Mouse (Mus musculus): ENCODE measurements around the gene Mst1r.

The Mst1r gene

GRCm38 (mm10) chr9:107906252-107906966, at the start of gene Mst1r:
Gene Mst1r, plus strand, starts transcription at chr9:107906873.
- peak; percentile 79 for DNase-seq

DNA sequence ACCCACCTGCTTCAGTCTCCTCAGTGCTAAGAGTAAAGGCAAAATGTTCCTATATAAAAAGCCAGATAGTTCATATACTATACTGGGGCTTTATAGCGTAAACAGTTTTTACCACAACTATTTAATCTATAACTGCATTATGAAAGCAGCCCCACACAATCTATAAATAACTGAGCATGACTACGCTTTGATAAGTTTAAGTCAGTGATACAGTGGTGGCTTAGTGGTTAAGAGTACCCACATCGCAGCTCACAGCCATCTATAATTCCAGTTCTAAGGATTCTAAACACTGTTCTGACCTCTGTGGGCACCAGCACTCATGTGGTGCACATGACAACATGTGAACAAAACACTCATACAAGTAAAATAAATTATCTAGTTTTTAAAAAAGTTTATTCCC, 48.3 kb upstream of the Mst1r start:
- DNase-seq = no peak

DNA sequence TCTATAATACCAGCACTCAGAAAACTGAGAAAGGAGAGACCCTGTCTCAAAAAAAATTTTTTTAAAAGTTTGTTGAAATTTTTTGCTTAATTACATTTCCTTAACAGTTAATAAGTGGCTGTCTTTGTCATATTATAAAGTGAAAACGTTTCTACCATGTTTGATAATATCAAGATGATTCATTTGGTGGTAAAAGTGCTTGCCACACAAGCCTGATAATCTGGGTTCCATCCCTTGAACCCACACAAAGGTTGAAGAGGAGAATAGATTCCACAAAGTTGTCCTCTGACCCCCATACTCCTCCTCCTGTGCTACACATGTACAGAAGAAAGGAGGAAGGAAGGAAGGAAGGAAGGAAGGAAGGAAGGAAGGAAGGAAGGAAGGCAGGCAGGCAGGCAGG, 42.2 kb upstream of the Mst1r start:
- DNase-seq = no peak

GRCm38 (mm10) chr9:107866081-107866480, 40.6 kb upstream of the Mst1r start:
- no peak for DNase-seq

- peak; percentile 96 for DNase-seq
Observed at GRCm38 (mm10) chr9:107872350-107873098, 34.1 kb upstream of the Mst1r start.

DNA sequence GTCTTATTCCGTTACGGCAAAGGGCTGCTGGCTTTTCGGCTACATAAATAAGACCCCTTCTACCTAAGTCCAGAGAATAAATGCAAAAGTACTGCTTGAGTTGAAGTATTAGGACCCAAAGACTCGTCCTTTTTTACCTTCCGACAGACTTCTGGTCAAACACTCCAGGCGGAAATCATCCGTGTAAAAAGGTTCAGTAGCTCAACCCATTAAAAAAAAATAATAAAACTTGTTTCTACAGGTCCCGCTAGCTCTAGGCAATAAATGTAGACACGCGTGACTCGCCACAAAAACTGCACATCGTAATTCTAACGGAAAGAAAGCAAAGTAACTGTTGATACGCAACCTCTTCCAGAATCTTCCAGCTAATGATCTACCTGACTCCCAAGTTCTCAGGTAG, 33.5 kb upstream of the Mst1r start, which contains the start of gene Rbm6:
Gene Rbm6, minus strand, starts transcription at position 101 of the 400 bp plus-strand sequence.
- no peak for DNase-seq

DNA sequence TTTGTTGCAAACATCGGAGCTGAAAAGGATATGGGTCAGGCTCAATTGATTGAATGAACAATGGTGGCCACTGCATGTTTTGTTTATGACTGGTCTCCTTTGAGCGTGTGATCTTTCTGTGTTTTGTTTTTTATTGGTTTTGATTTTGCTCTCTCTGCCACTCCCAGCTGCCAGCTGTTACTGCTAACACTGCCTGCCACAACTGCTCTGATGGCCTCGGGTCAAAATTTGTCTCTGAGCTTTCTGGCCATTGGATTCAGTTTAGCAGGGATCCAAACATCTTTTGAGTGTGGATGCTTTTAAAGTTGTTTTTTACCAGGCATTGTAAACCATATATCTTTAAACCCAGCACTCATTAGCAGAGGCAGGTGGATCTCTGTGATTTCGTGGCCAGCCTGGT, 26.3 kb upstream of the Mst1r start:
- DNase-seq = no peak

GRCm38 (mm10) chr9:107887804-107888266, 18.8 kb upstream of the Mst1r start, which contains the start of gene Mon1a:
Gene Mon1a, plus strand, starts transcription at chr9:107888151.
- peak; percentile 96 for DNase-seq

DNA sequence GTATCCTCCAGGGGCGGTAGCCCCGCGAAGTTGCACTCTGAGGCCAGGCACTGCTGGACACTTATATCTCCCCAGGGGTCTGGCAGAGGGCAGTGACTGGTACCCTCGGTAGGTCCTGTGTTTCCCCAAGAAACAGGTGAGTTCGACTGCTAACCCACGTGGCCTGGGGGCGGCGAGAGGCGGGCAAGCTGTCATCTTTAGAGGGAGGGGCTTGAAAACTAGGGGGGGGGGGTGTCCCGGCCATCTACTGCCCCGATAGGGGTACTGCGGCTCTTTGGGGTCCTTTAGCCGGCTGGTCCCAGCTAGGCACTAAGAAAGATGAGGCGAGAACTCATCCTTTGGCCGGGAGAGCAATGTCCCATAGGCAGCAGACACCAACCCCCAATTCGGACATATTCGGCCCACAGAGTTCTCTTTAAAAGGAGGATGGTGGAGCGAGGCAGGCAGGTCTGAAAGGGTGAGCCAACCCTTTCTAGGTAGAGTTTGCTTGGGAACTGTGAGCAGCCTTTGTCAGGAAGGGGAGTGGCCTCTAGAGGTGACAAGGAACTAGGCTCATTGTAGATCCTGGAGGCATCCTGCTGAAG, 18.3 kb upstream of the Mst1r start:
- peak; percentile 42 for DNase-seq

- DNase-seq = no peak
Observed at GRCm38 (mm10) chr9:107890260-107890659, 16.4 kb upstream of the Mst1r start.

DNA sequence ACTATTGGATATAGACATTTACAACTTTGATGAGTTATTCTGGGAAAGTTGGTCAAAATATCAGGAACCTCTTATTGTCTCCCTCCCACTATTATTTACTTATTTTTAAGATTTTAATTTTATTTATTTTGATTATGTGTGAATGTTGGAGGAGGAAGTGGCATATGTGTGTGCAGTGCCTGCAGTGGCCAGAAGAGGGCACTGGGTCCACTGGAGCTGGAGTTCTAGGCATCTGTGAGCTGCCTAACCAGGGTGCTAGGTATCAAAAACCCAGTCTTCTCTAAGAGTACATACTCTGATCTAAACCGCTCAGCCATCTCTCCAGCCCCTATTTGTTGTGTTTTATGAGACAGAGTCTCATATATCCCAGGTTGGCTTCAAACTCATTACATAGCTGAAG, 15.7 kb upstream of the Mst1r start:
- DNase-seq = peak; percentile 19

DNA sequence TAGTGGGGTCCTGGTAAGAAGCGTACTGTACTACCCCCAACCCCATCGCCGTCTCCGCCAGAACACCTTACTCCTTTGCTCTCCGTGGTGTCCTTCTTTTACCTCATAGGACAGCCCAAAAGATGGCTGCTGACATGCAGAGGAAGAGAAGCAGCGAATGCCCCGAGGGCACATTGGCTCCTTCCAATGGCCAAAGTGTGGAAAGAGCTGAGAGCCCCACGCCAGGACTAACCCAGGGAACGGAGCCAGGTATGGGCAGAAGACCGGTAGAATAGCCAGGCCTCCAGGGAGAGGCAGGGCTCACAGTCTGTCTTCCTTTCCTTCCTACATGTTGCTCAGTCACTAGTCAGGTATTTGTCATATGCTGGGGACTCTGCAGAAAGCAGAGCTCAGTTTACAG, 8.1 kb upstream of the Mst1r start:
- DNase-seq = no peak

- DNase-seq = no peak
Observed at GRCm38 (mm10) chr9:107899855-107900254, 6.8 kb upstream of the Mst1r start.

DNA sequence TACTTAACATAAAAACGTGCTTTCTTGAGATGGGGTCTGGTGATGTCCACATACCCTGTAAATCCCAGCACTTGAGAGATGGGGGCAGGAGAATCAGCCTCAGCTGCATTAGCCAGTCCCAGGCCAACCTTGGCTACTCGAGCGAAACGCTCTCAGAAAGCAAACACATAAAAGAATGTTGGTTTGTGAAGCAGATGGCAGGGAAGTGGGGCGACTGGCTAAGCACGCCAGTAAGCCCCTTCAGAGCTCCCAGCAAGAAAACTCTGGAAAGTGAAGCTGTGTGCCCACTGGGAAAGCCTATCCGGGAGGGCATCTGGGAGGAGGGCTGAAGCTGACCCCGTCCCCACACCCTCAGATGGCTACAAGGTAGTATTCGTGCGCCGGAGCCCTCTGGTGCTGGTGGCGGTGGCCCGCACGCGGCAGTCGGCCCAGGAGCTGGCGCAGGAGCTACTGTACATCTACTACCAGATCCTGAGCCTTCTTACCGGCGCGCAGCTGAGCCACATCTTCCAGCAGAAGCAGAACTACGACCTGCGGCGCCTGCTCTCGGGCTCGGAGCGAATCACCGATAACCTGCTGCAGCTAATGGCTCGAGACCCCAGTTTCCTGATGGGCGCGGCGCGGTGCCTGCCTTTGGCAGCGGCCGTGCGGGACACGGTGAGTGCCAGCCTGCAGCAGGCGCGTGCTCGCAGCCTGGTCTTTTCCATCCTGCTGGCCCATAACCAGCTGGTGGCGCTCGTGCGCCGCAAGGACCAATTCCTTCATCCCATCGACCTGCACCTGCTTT, 5.6 kb upstream of the Mst1r start:
- DNase-seq = peak; percentile 74

GRCm38 (mm10) chr9:107901627-107901914, 5.1 kb upstream of the Mst1r start:
- no peak for DNase-seq

DNA sequence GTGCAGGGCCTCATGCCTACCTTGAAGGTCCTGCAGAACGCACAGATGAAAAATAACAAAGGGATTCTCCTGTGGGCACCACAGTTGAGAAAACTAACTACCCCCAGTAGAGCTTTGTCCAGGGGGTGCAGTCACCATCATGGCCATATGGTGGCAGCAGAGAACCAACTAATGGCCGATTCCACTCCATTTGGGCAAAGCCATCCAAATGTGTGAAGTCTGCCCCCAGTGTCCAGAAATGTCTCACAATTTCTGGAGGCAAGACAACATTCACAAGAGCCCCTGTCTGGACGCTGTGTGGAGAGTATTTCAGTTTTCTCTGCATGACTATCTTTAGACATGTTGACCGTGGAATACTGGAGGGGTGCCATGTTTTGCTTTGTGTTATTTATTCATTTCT, 1.9 kb upstream of the Mst1r start:
- peak; percentile 92 for DNase-seq

- no peak for DNase-seq
Observed at GRCm38 (mm10) chr9:107906967-107907800, 511 bp downstream of the Mst1r start.

DNA sequence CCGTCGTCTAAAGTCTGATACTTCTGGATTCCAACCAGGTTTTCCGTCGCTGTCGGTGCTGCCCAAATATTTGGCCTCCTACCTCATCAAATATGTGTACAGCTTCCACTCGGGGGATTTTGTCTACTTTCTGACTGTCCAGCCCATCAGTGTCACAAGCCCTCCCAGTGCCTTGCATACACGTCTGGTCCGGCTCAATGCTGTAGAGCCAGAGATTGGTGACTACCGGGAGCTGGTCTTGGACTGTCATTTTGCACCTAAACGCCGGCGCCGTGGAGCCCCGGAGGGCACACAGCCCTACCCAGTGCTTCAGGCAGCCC, 1.1 kb downstream of the Mst1r start:
- DNase-seq = peak; percentile 9

DNA sequence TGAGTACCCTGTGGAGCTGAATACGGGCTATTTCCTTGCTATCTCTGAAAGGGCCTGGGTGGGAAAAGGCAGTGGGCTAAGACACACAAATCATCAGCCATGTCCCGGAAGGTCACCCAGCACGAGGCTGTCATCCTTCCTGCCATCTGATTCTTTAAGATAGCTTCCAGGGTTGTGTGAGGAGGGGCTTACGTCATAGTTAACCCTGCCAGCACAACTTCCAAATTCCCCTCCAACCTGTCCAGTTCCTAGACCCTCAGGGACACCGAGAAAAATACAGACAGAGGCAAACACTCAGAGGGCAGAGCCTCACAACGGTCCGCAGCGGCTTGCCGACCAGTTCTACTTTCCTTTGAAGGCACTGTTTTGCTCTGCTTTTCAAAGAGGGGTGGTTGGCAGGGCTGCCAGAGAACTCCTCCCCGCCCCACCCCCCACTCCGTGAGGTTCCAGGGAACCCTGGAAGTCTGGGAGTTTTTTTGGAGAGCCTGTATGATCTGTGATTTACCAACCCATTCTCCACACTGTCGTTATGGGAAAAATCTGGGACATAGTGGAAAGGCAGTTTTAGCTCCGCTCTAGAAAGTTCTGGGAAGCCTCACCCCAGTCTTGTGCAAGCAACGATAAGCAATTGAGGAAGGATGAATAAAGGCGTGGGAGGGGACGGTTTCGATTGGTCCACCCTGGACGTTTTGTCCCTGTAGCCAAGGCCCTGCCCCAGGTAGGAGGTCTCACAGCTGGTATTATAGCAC, 1.9 kb downstream of the Mst1r start:
- DNase-seq = peak; percentile 80

GRCm38 (mm10) chr9:107910025-107910769, 3.5 kb downstream of the Mst1r start:
- peak; percentile 26 for DNase-seq
